Mouse (Mus musculus): ENCODE measurements around the gene Gtf3a. TPM values are rescaled to one million over a fixed set of nuclear protein-coding genes. Genes with fewer than 3 reads are reported as not detected.

The Gtf3a gene
- polyA plus RNA-seq, 1 experiment from 2014 or later: 109 TPM

- no peak overlapping the region for H3K9ac ChIP-seq (ENCODE audit: low read length)
- ATAC-seq (ENCODE audit: insufficient read depth, low FRiP score): no peak
- H3K27ac ChIP-seq (ENCODE audit: low read length): no peak overlapping the region
- no peak overlapping the region for H3K4me2 ChIP-seq (ENCODE audit: low read depth, low read length)
- 85% methylated on average over 9 of the region's 9 CpGs for WGBS
- H3K4me1 ChIP-seq (ENCODE audit: control insufficient read depth, insufficient read depth, low read length): peaks cover 10% of the 10 kb centered on the region
- H3K27me3 ChIP-seq (ENCODE audit: control insufficient read depth, insufficient read depth, low read length): no peaks in the 10 kb centered on the region
- 0 out of 2 replicates have a peak, but pooled peaks cover 3% of the 10 kb centered on the region for H3K9me3 ChIP-seq (replicated peaks; ENCODE audit: control insufficient read depth, low read length)
- no peak overlapping the region for H3K4me3 ChIP-seq (replicated peaks; ENCODE audit: low read length)
- H3K36me3 ChIP-seq (ENCODE audit: control insufficient read depth, insufficient read depth, low read length): no peaks in the 10 kb centered on the region
These were observed 1.8 kb upstream of the Gtf3a start for GRCm38 (mm10) chr5:146946682-146947081.

- no peak for ATAC-seq (ENCODE audit: insufficient read depth, low FRiP score)
- WGBS: 86% methylated on average over 6 of the region's 6 CpGs
These were observed 960 bp upstream of the Gtf3a start for GRCm38 (mm10) chr5:146947497-146947896.

GRCm38 (mm10) chr5:146948041-146948507 is 383 bp upstream of the Gtf3a start:
- Histone ChIP-seq H3K27me3 (ENCODE audit: control insufficient read depth, insufficient read depth, low read length) (no peaks in the 10 kb centered on the region), H3K4me2 (ENCODE audit: low read depth, low read length) (peak overlapping the region; percentile 68), H3K9ac (ENCODE audit: low read length) (peak overlapping the region; percentile 86), H3K36me3 (ENCODE audit: control insufficient read depth, insufficient read depth, low read length) (0 out of 2 replicates have a peak, but pooled peaks cover 8% of the 10 kb centered on the region), H3K9me3 (replicated peaks; ENCODE audit: control insufficient read depth, low read length) (0 out of 2 replicates have a peak, but pooled peaks cover 3% of the 10 kb centered on the region), H3K4me3 (replicated peaks; ENCODE audit: low read length) (peak overlapping the region; percentile 72), H3K4me1 (ENCODE audit: control insufficient read depth, insufficient read depth, low read length) (peaks cover 10% of the 10 kb centered on the region), H3K27ac (ENCODE audit: low read length) (peak overlapping the region; percentile 92)
- no peak for ATAC-seq (ENCODE audit: insufficient read depth, low FRiP score)
- WGBS: 16% methylated on average over 10 of the region's 10 CpGs

More at GRCm38 (mm10) chr5:146947497-146947896, 960 bp upstream of the Gtf3a start:
- peaks cover 10% of the 10 kb centered on the region for H3K4me1 ChIP-seq (ENCODE audit: control insufficient read depth, insufficient read depth, low read length)
- H3K27me3 ChIP-seq (ENCODE audit: control insufficient read depth, insufficient read depth, low read length): no peaks in the 10 kb centered on the region
- H3K27ac ChIP-seq (ENCODE audit: low read length): no peak overlapping the region
- H3K9ac ChIP-seq (ENCODE audit: low read length): no peak overlapping the region
- H3K9me3 ChIP-seq (replicated peaks; ENCODE audit: control insufficient read depth, low read length): 0 out of 2 replicates have a peak, but pooled peaks cover 3% of the 10 kb centered on the region
- 0 out of 2 replicates have a peak, but pooled peaks cover 2% of the 10 kb centered on the region for H3K36me3 ChIP-seq (ENCODE audit: control insufficient read depth, insufficient read depth, low read length)
- no peak overlapping the region for H3K4me3 ChIP-seq (replicated peaks; ENCODE audit: low read length)
- no peak overlapping the region for H3K4me2 ChIP-seq (ENCODE audit: low read depth, low read length)

GRCm38 (mm10) chr5:146954576-146954975 is 6.1 kb downstream of the Gtf3a start:
- H3K9ac ChIP-seq (ENCODE audit: low read length): no peak overlapping the region
- H3K4me1 ChIP-seq (ENCODE audit: control insufficient read depth, insufficient read depth, low read length): peaks cover 5% of the 10 kb centered on the region
- H3K27ac ChIP-seq (ENCODE audit: low read length): no peak overlapping the region
- no peak overlapping the region for H3K4me3 ChIP-seq (replicated peaks; ENCODE audit: low read length)
- no peaks in the 10 kb centered on the region for H3K9me3 ChIP-seq (replicated peaks; ENCODE audit: control insufficient read depth, low read length)
- H3K36me3 ChIP-seq (ENCODE audit: control insufficient read depth, insufficient read depth, low read length): peaks cover 36% of the 10 kb centered on the region; the same call in 1 of the 2 replicates
- no peak overlapping the region for H3K4me2 ChIP-seq (ENCODE audit: low read depth, low read length)
- no peak for ATAC-seq (ENCODE audit: insufficient read depth, low FRiP score)
- 84% methylated on average over 7 of the region's 7 CpGs for WGBS
- H3K27me3 ChIP-seq (ENCODE audit: control insufficient read depth, insufficient read depth, low read length): no peaks in the 10 kb centered on the region

GRCm38 (mm10) chr5:146955651-146956050 is 7.2 kb downstream of the Gtf3a start:
- Histone ChIP-seq H3K9me3 (replicated peaks; ENCODE audit: control insufficient read depth, low read length) (no peaks in the 10 kb centered on the region), H3K27ac (ENCODE audit: low read length) (no peak overlapping the region), H3K4me2 (ENCODE audit: low read depth, low read length) (no peak overlapping the region), H3K9ac (ENCODE audit: low read length) (no peak overlapping the region), H3K4me3 (replicated peaks; ENCODE audit: low read length) (no peak overlapping the region), H3K36me3 (ENCODE audit: control insufficient read depth, insufficient read depth, low read length) (peaks cover 36% of the 10 kb centered on the region; the same call in 1 of the 2 replicates), H3K4me1 (ENCODE audit: control insufficient read depth, insufficient read depth, low read length) (no peaks in the 10 kb centered on the region), H3K27me3 (ENCODE audit: control insufficient read depth, insufficient read depth, low read length) (no peaks in the 10 kb centered on the region)
- ATAC-seq (ENCODE audit: insufficient read depth, low FRiP score): 0 out of 2 replicates have a peak, but pooled peaks have one; percentile 11
- WGBS: 85% methylated on average over 5 of the region's 5 CpGs

GRCm38 (mm10) chr5:146956678-146957077 is 8.2 kb downstream of the Gtf3a start:
- Histone ChIP-seq H3K4me1 (ENCODE audit: control insufficient read depth, insufficient read depth, low read length) (no peaks in the 10 kb centered on the region), H3K9ac (ENCODE audit: low read length) (no peak overlapping the region), H3K36me3 (ENCODE audit: control insufficient read depth, insufficient read depth, low read length) (peaks cover 36% of the 10 kb centered on the region; the same call in 1 of the 2 replicates), H3K4me3 (replicated peaks; ENCODE audit: low read length) (no peak overlapping the region), H3K27ac (ENCODE audit: low read length) (no peak overlapping the region), H3K9me3 (replicated peaks; ENCODE audit: control insufficient read depth, low read length) (no peaks in the 10 kb centered on the region), H3K4me2 (ENCODE audit: low read depth, low read length) (no peak overlapping the region), H3K27me3 (ENCODE audit: control insufficient read depth, insufficient read depth, low read length) (no peaks in the 10 kb centered on the region)
- WGBS: 86% methylated on average over 18 of the region's 18 CpGs
- ATAC-seq (ENCODE audit: insufficient read depth, low FRiP score): no peak

GRCm38 (mm10) chr5:146963118-146963936 is 14.9 kb downstream of the Gtf3a start, which contains the start of gene Mtif3:
Mtif3 (minus strand) TSS chr5:146963800.
- Histone ChIP-seq H3K36me3 (ENCODE audit: control insufficient read depth, insufficient read depth, low read length) (peaks cover 2% of the 10 kb centered on the region; the same call in 1 of the 2 replicates), H3K27ac (ENCODE audit: low read length) (peak within 1 kb of the TSS; percentile 46), H3K9me3 (replicated peaks; ENCODE audit: control insufficient read depth, low read length) (no peaks in the 10 kb centered on the region), H3K9ac (ENCODE audit: low read length) (peak within 1 kb of the TSS; percentile 81), H3K4me3 (replicated peaks; ENCODE audit: low read length) (peak within 1 kb of the TSS; percentile 78), H3K27me3 (ENCODE audit: control insufficient read depth, insufficient read depth, low read length) (no peaks in the 10 kb centered on the region), H3K4me2 (ENCODE audit: low read depth, low read length) (peak within 1 kb of the TSS; percentile 63), H3K4me1 (ENCODE audit: control insufficient read depth, insufficient read depth, low read length) (peaks cover 4% of the 10 kb centered on the region)
- peak; percentile 82 for ATAC-seq (ENCODE audit: insufficient read depth, low FRiP score)
- WGBS: 1% methylated on average over 46 of the region's 46 CpGs

GRCm38 (mm10) chr5:146963937-146964278 is 15.5 kb downstream of the Gtf3a start:
- H3K4me2 ChIP-seq (ENCODE audit: low read depth, low read length): peak overlapping the region; percentile 63
- H3K9me3 ChIP-seq (replicated peaks; ENCODE audit: control insufficient read depth, low read length): no peaks in the 10 kb centered on the region
- H3K36me3 ChIP-seq (ENCODE audit: control insufficient read depth, insufficient read depth, low read length): no peaks in the 10 kb centered on the region
- peak; percentile 23; the same call in 1 of the 2 replicates for ATAC-seq (ENCODE audit: insufficient read depth, low FRiP score)
- H3K9ac ChIP-seq (ENCODE audit: low read length): peak overlapping the region; percentile 81
- no peak overlapping the region for H3K27ac ChIP-seq (ENCODE audit: low read length)
- WGBS: 46% methylated on average over 8 of the region's 8 CpGs
- peaks cover 4% of the 10 kb centered on the region for H3K4me1 ChIP-seq (ENCODE audit: control insufficient read depth, insufficient read depth, low read length)
- H3K4me3 ChIP-seq (replicated peaks; ENCODE audit: low read length): peak overlapping the region; percentile 78
- no peaks in the 10 kb centered on the region for H3K27me3 ChIP-seq (ENCODE audit: control insufficient read depth, insufficient read depth, low read length)

- no peaks in the 10 kb centered on the region for H3K36me3 ChIP-seq (ENCODE audit: control insufficient read depth, insufficient read depth, low read length)
- no peaks in the 10 kb centered on the region for H3K9me3 ChIP-seq (replicated peaks; ENCODE audit: control insufficient read depth, low read length)
- 75% methylated on average over 13 of the region's 13 CpGs for WGBS
- H3K4me1 ChIP-seq (ENCODE audit: control insufficient read depth, insufficient read depth, low read length): no peaks in the 10 kb centered on the region
- H3K9ac ChIP-seq (ENCODE audit: low read length): no peak overlapping the region
- no peak overlapping the region for H3K4me3 ChIP-seq (replicated peaks; ENCODE audit: low read length)
- no peak overlapping the region for H3K27ac ChIP-seq (ENCODE audit: low read length)
- no peak for ATAC-seq (ENCODE audit: insufficient read depth, low FRiP score)
- H3K4me2 ChIP-seq (ENCODE audit: low read depth, low read length): no peak overlapping the region
- H3K27me3 ChIP-seq (ENCODE audit: control insufficient read depth, insufficient read depth, low read length): no peaks in the 10 kb centered on the region
These were observed 20.4 kb downstream of the Gtf3a start for GRCm38 (mm10) chr5:146968695-146969393.

All from stomach, embryonic 16.5 days (tissue).